ENCODE assay signal across 8 mouse cellular contexts in genomic region chr7:16313481-16314220, GRCm38 (mm10). TPM values are rescaled to one million over a fixed set of nuclear protein-coding genes. Genes with fewer than 3 reads are reported as not detected.
DNase-seq lines count a peak whose midpoint lies in the region; ATAC-seq and TF ChIP-seq lines count a peak whose summit lies in the region.

No protein-coding gene starts in this region.

- peak overlapping the region; percentile 89 for H3K27ac ChIP-seq in cerebellum, adult 2 months (ENCODE audit: insufficient read depth, low read length)

- H3K27me3 ChIP-seq in cerebellum, adult 2 months (ENCODE audit: control insufficient read depth, insufficient read depth, low read length): no peaks in the 10 kb centered on the region

- DNase-seq in MN1 (ENCODE audit: low spot score): peak; percentile 85
- DNase-seq in cerebellum, adult 2 months: peak in 1 of 2 experiments; percentile 85
- DNase-seq in forelimb bud, embryonic 11.5 days (ENCODE audit: low read depth, low spot score): peak; percentile 82
- DNase-seq in layer of hippocampus, postnatal 10 days (ENCODE audit: low spot score in 2 of 2): peak; percentile 72 to 81
- DNase-seq in lung, postnatal 14 days: peak; percentile 91
- DNase-seq in ovary, postnatal 14 days (ENCODE audit: low spot score): peak; percentile 72
- DNase-seq in thymus, postnatal 25 days: peak; percentile 65

- TF ChIP-seq POLR2A in cerebellum, adult 2 months (IDR thresholded peaks at IDR 0.05; ENCODE audit: borderline replicate concordance, insufficient read depth, low read length): peak; percentile 96

- no peak for TF ChIP-seq CTCF in cerebellum, adult 2 months (IDR thresholded peaks at IDR 0.05; ENCODE audit: borderline replicate concordance, insufficient read depth, low read depth, low read length)

- 1% methylated on average over 58 of the region's 66 CpGs for WGBS in cerebellum, adult 2 months

- ATAC-seq in hematopoietic stem cell, adult 5-6 weeks (replicated peaks in 1 of 2; ENCODE audit: insufficient read depth in 1 of 2, low FRiP score in 2 of 2, low TSS enrichment in 1 of 2, low read depth in 1 of 2, poor library complexity in 2 of 2, severe bottlenecking in 2 of 2): peak; percentile 9 to 18; a peak in 1 of 4 replicates

- peaks cover 10% of the 10 kb centered on the region for H3K4me1 ChIP-seq in cerebellum, adult 2 months (ENCODE audit: control insufficient read depth, insufficient read depth, low read length)

- H3K4me3 ChIP-seq in cerebellum, adult 2 months (replicated peaks; ENCODE audit: insufficient read depth, low read depth, low read length): peak overlapping the region; percentile 65

RNA-seq across cellular contexts. Expression of gene Bbc3, which starts 5.5 kb away (rescaled TPM):
- 17.0 and 20.3 TPM in 2 replicates for polyA plus RNA-seq in cerebellum, adult 2 months (2012; rRNA removed)
- 1.8 and 4.1 TPM in 2 replicates for total RNA-seq in hematopoietic stem cell, adult 5-6 weeks (2017)
- 10 to 100 TPM; 28.0 to 30.0 TPM for total RNA-seq in layer of hippocampus, postnatal 10 days (2021)

RNA-seq across cellular contexts. Expression of gene Ccdc9, which starts 27.1 kb away (rescaled TPM):
- polyA plus RNA-seq in cerebellum, adult 2 months (2012; rRNA removed): 81.1 and 91.1 TPM in 2 replicates
- 80.8 and 153 TPM in 2 replicates for total RNA-seq in hematopoietic stem cell, adult 5-6 weeks (2017)
- 10 to 100 TPM; 81.4 to 98.8 TPM for total RNA-seq in layer of hippocampus, postnatal 10 days (2021)

RNA-seq across cellular contexts. Expression of gene Inafm1, which starts 40.2 kb away (rescaled TPM):
- polyA plus RNA-seq in cerebellum, adult 2 months (2012; rRNA removed): 60.1 and 61.1 TPM in 2 replicates
- 14.0 and 14.3 TPM in 2 replicates for total RNA-seq in hematopoietic stem cell, adult 5-6 weeks (2017)
- 10 to 100 TPM; 35.4 to 35.8 TPM for total RNA-seq in layer of hippocampus, postnatal 10 days (2021)

RNA-seq across cellular contexts. Expression of gene C5ar1, which starts 54.3 kb away (rescaled TPM):
- polyA plus RNA-seq in cerebellum, adult 2 months (2012; rRNA removed): 0.75 and 0.95 TPM in 2 replicates
- 4.1 and 5.1 TPM in 2 replicates for total RNA-seq in hematopoietic stem cell, adult 5-6 weeks (2017)
- 1 to 10 TPM; 1.1 to 1.3 TPM for total RNA-seq in layer of hippocampus, postnatal 10 days (2021)
